Comparison of ENCODE assay signal across 8 mouse cellular contexts in the genomic region with DNA sequence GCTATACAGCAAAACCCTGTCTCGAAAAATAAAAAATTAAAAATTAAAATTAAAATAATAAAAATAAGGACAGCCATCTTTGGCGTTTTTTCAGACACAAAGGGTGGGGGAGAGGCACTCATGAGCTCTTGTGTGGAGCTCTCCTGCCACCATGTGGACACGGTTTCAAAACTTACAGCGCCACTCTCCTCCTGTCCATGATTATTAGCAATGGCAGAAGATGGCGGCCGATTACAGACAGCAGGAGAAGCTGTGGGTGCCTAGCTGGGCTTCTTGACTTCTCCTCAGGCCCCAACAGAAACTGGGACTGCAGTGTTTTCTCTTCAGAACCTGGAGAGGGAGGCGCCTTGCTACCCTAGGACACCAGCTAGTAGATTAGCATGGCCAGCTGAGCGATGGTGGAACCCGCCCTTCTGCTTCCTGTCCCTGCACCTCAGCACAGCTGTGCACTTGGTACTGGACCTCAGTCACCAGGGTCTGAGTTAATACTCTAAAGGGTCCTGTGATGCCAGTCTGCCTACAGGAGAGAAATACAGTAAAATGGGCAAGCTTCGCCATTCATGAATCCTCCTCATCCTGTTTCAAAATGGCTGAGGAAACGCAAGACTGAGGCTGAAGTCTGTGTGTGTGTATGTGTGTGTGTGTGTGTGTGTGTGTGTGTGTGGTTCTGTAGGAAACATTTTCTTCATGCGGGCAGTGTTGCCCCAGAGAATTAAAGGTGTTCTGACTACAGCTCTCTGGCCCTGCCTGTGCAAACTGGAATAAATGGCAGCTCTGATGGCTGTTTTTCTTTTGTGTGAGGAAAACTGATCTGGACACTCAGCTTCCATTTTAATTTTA.
DNase-seq lines count a peak whose midpoint lies in the region; ATAC-seq and TF ChIP-seq lines count a peak whose summit lies in the region.

No protein-coding gene starts in this region.

- WGBS in midbrain, embryonic 12.5 days: 66% methylated on average over 12 of the region's 12 CpGs
- 73% methylated on average over 12 of the region's 12 CpGs for WGBS in midbrain, embryonic 13.5 days
- 73% methylated on average over 12 of the region's 12 CpGs for WGBS in forebrain, postnatal 0 days
- WGBS in limb, embryonic 13.5 days: 72% methylated on average over 12 of the region's 12 CpGs

- no peak overlapping the region for H3K4me2 ChIP-seq in midbrain, embryonic 12.5 days (replicated peaks)
- no peak overlapping the region for H3K4me2 ChIP-seq in midbrain, embryonic 13.5 days (replicated peaks)
- H3K4me2 ChIP-seq in forebrain, postnatal 0 days (ENCODE audit: low read depth): peak overlapping the region; percentile 13; the same call in 1 of the 2 replicates
- peak overlapping the region; percentile 30 for H3K4me2 ChIP-seq in limb, embryonic 13.5 days (replicated peaks)

- H3K27ac ChIP-seq in midbrain, embryonic 12.5 days (replicated peaks): no peak overlapping the region
- H3K27ac ChIP-seq in midbrain, embryonic 13.5 days: no peak overlapping the region; the same call in 1 of the 2 replicates
- H3K27ac ChIP-seq in forebrain, postnatal 0 days (ENCODE audit: low read depth, low read length): 0 out of 2 replicates have a peak overlapping the region, but pooled peaks have one; percentile 15
- H3K27ac ChIP-seq in limb, embryonic 13.5 days: peak overlapping the region; percentile 39; the same call in 1 of the 2 replicates

- peak; percentile 43; the same call in 1 of the 2 replicates for TF ChIP-seq CTCF in forebrain, postnatal 0 days (IDR thresholded peaks at IDR 0.05; ENCODE audit: low read depth)

- H3K27me3 ChIP-seq in midbrain, embryonic 12.5 days: no peaks in the 10 kb centered on the region
- no peaks in the 10 kb centered on the region for H3K27me3 ChIP-seq in midbrain, embryonic 13.5 days
- no peaks in the 10 kb centered on the region for H3K27me3 ChIP-seq in forebrain, postnatal 0 days (ENCODE audit: insufficient read depth, low read length)
- H3K27me3 ChIP-seq in limb, embryonic 13.5 days: no peaks in the 10 kb centered on the region

- intact Hi-C loops in left cerebral cortex, postnatal 4 days (cut with DNase I): no loop called here

- H3K4me3 ChIP-seq in midbrain, embryonic 12.5 days: 0 out of 2 replicates have a peak overlapping the region, but pooled peaks have one; percentile 4
- no peak overlapping the region for H3K4me3 ChIP-seq in midbrain, embryonic 13.5 days (replicated peaks)
- no peak overlapping the region for H3K4me3 ChIP-seq in forebrain, postnatal 0 days (ENCODE audit: low read depth, low read length)
- no peak overlapping the region for H3K4me3 ChIP-seq in limb, embryonic 13.5 days

- ATAC-seq in midbrain, embryonic 12.5 days (ENCODE audit: low FRiP score, low read depth): peak; percentile 38; the same call in 1 of the 2 replicates
- ATAC-seq in midbrain, embryonic 13.5 days: no peak
- ATAC-seq in forebrain, postnatal 0 days: peak; percentile 56; the same call in 1 of the 2 replicates
- no peak for ATAC-seq in limb, embryonic 13.5 days (ENCODE audit: low FRiP score, low read depth)

- peaks cover 7% of the 10 kb centered on the region; the same call in 1 of the 2 replicates for H3K36me3 ChIP-seq in midbrain, embryonic 12.5 days
- peaks cover 12% of the 10 kb centered on the region for H3K36me3 ChIP-seq in midbrain, embryonic 13.5 days
- peaks cover 7% of the 10 kb centered on the region; the same call in 1 of the 2 replicates for H3K36me3 ChIP-seq in forebrain, postnatal 0 days (ENCODE audit: insufficient read depth)
- peaks cover 28% of the 10 kb centered on the region for H3K36me3 ChIP-seq in limb, embryonic 13.5 days

- no peaks in the 10 kb centered on the region for H3K9me3 ChIP-seq in midbrain, embryonic 12.5 days
- no peaks in the 10 kb centered on the region for H3K9me3 ChIP-seq in midbrain, embryonic 13.5 days
- no peaks in the 10 kb centered on the region for H3K9me3 ChIP-seq in forebrain, postnatal 0 days (ENCODE audit: low read length)
- H3K9me3 ChIP-seq in limb, embryonic 13.5 days: no peaks in the 10 kb centered on the region

- no peaks in the 10 kb centered on the region for H3K4me1 ChIP-seq in midbrain, embryonic 12.5 days
- H3K4me1 ChIP-seq in midbrain, embryonic 13.5 days (replicated peaks): no peaks in the 10 kb centered on the region
- H3K4me1 ChIP-seq in forebrain, postnatal 0 days (ENCODE audit: insufficient read depth): no peaks in the 10 kb centered on the region
- no peaks in the 10 kb centered on the region for H3K4me1 ChIP-seq in limb, embryonic 13.5 days

- no peak overlapping the region for H3K9ac ChIP-seq in midbrain, embryonic 12.5 days (replicated peaks)
- H3K9ac ChIP-seq in midbrain, embryonic 13.5 days (replicated peaks): no peak overlapping the region
- no peak overlapping the region; the same call in 1 of the 2 replicates for H3K9ac ChIP-seq in forebrain, postnatal 0 days
- no peak overlapping the region for H3K9ac ChIP-seq in limb, embryonic 13.5 days

- DNase-seq in embryo, embryonic 10 days (ENCODE audit: low spot score): peak; percentile 39
- no peak for DNase-seq in embryo, embryonic 11 days
- peak; percentile 80 for DNase-seq in forebrain, postnatal 0 days
- DNase-seq in ovary, postnatal 14 days (ENCODE audit: low spot score): peak; percentile 68
- no peak for DNase-seq in left cerebral cortex, postnatal 4 days

Comparison
In these comparisons a context has a peak if more than half of its experiments do, and no peak if none do; other contexts are left out.
1. DNase-seq: peak in embryo, embryonic 10 days (single experiment), forebrain, postnatal 0 days (single experiment) and ovary, postnatal 14 days (single experiment); none in embryo, embryonic 11 days (single experiment) and left cerebral cortex, postnatal 4 days (single experiment).
2. ATAC-seq: peak in midbrain, embryonic 12.5 days (single experiment) and forebrain, postnatal 0 days (single experiment); none in midbrain, embryonic 13.5 days (single experiment) and limb, embryonic 13.5 days (single experiment).
3. H3K27ac ChIP-seq: peak in forebrain, postnatal 0 days (single experiment) and limb, embryonic 13.5 days (single experiment); none in midbrain, embryonic 12.5 days (single experiment) and midbrain, embryonic 13.5 days (single experiment).
4. H3K4me2 ChIP-seq: peak in forebrain, postnatal 0 days (single experiment) and limb, embryonic 13.5 days (single experiment); none in midbrain, embryonic 12.5 days (single experiment) and midbrain, embryonic 13.5 days (single experiment).